Mouse (Mus musculus) liver, postnatal 0 days (tissue): ENCODE measurements around the gene Mthfd1l.

Experiments
- CTCF ChIP-seq: sonication (generic); IDR thresholded peaks from 2 replicates; pipeline ENCODE4 v1.5.1; 2016; ENCODE audit warnings: antibody characterized with exemption, low read depth
- EP300 ChIP-seq: IDR thresholded peaks from 2 replicates; pipeline ENCODE4 v1.6.1; 2016; ENCODE audit warnings: antibody characterized with exemption, low read depth, mild to moderate bottlenecking

GRCm38 (mm10) chr10:4155521-4155920, 182.6 kb downstream of the Mthfd1l start:
- TF ChIP-seq EP300 (no peak), CTCF (no peak)
